Mouse (Mus musculus): Measurements from ENCODE around the gene Mest. TPM values are rescaled to one million over a fixed set of nuclear protein-coding genes. Genes with fewer than 3 reads are reported as not detected.

Mest gene
- total RNA-seq, 2 experiments from 2014 or later = 94.5 to 106 TPM

- DNase-seq (ENCODE audit: low spot score in 2 of 2) = no peak
These were observed 19.3 kb upstream of the Mest start for GRCm38 (mm10) chr6:30703977-30704602.

GRCm38 (mm10) chr6:30709115-30709514 lies 14.2 kb upstream of the Mest start:
- no peak for DNase-seq (ENCODE audit: low spot score in 2 of 2)

- no peak for DNase-seq (ENCODE audit: low spot score in 2 of 2)
These were observed 12.7 kb upstream of the Mest start for GRCm38 (mm10) chr6:30710371-30711364.

- DNase-seq (ENCODE audit: low spot score in 2 of 2) = no peak
These were observed 12.0 kb upstream of the Mest start for GRCm38 (mm10) chr6:30711365-30711763.

GRCm38 (mm10) chr6:30712484-30712883 lies 10.9 kb upstream of the Mest start:
- DNase-seq (ENCODE audit: low spot score in 2 of 2) = no peak

- no peak for DNase-seq (ENCODE audit: low spot score in 2 of 2)
These were observed 9.9 kb upstream of the Mest start for GRCm38 (mm10) chr6:30713455-30713854.

- DNase-seq (ENCODE audit: low spot score in 2 of 2) = no peak
These were observed 9.5 kb upstream of the Mest start for GRCm38 (mm10) chr6:30713896-30714295.

- DNase-seq (ENCODE audit: low spot score in 2 of 2) = no peak
These were observed 8.4 kb upstream of the Mest start for GRCm38 (mm10) chr6:30714891-30715471.

GRCm38 (mm10) chr6:30716796-30717195 lies 6.6 kb upstream of the Mest start:
- DNase-seq (ENCODE audit: low spot score in 2 of 2) = peak in 1 of 2 experiments; percentile 39

- DNase-seq (ENCODE audit: low spot score in 2 of 2) = no peak
These were observed 772 bp upstream of the Mest start for GRCm38 (mm10) chr6:30722385-30723164.

GRCm38 (mm10) chr6:30730301-30730971 lies 7.1 kb downstream of the Mest start:
- DNase-seq (ENCODE audit: low spot score in 2 of 2) = no peak

GRCm38 (mm10) chr6:30732571-30733130 lies 9.3 kb downstream of the Mest start:
- DNase-seq (ENCODE audit: low spot score in 2 of 2) = no peak

- no peak for DNase-seq (ENCODE audit: low spot score in 2 of 2)
These were observed 11.1 kb downstream of the Mest start for GRCm38 (mm10) chr6:30734465-30734864.

GRCm38 (mm10) chr6:30734988-30735727 lies 11.8 kb downstream of the Mest start:
- DNase-seq (ENCODE audit: low spot score in 2 of 2) = no peak

GRCm38 (mm10) chr6:30735728-30736371 lies 12.5 kb downstream of the Mest start:
- DNase-seq (ENCODE audit: low spot score in 2 of 2) = no peak

GRCm38 (mm10) chr6:30736372-30736762 lies 13.0 kb downstream of the Mest start:
- DNase-seq (ENCODE audit: low spot score in 2 of 2) = no peak

- peak; percentile 60 to 70 for DNase-seq (ENCODE audit: low spot score in 2 of 2)
These were observed 13.7 kb downstream of the Mest start for GRCm38 (mm10) chr6:30736864-30737547.
